Mouse (Mus musculus): ENCODE results near the gene Gm20924.
"Not testable (repeated sequence)": the region's sequence is repeated elsewhere in the genome, so short reads cannot be mapped to it uniquely, and the experiment has no call there.

Gene Gm20924

GRCm38 (mm10) chrY:65207427-65207826, at the start of gene Gm20924:
TSS of gene Gm20924 (minus strand) at chrY:65207527.
- not testable (repeated sequence) for DNase-seq (ENCODE audit: low spot score)
